Mouse (Mus musculus) spleen, postnatal 36 days (tissue): ENCODE data around the gene Eva1a.

Source experiments
- DNase-seq, 2 experiments: peaks; one replicate each; pipeline ENCODE4 v3.0.0; 2022; ENCODE audit warnings: low spot score in 2 of 2, mixed read lengths in 1 of 2

Gene Eva1a

DNA sequence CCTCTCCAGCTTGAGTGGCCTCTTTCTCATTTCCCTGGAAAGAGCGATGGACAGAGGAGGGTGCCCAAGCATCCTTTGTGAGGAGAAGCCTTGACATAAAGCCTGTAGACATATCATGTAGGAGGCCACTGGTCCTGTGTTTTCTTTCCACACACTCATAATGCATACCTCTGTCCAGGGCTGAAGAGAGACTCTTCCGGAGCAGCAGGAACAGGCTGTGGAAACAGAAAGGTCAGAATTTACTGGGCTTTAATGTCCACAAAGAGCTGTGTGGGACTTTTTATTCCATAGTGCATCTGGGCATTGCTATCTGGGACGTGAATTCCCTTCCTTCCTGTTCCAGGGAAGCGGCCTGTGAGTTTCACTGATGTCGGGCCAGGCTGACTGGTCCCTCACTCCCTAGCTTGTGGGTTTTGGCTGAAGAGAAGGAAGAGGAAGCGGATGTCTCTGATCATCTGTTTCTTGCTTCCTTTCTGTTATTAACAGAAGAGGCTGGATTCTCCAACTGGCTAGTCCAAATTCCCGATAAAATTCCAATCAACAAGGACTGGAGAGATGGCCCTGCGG, 25.8 kb downstream of the Eva1a start:
- no peak for DNase-seq

DNA sequence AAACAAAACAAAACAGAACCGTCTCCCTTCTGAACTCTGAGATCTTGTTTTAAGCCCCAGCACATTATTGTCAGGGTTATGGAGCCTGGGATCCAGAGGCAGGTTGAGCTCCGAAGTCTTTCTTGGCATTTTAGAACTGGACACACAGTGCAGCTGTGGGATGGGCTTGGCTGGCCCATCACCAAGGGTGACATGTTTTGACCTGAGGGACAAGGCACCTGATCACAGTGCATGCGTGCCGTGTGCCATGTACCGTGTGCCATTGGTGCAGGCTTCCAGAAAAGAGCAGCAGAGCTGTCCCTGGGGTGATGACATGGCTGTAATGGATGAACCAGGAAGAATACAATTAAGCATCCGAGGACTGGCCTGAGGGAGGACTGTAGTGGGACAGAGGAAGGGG, 29.6 kb downstream of the Eva1a start:
- DNase-seq: no peak

DNA sequence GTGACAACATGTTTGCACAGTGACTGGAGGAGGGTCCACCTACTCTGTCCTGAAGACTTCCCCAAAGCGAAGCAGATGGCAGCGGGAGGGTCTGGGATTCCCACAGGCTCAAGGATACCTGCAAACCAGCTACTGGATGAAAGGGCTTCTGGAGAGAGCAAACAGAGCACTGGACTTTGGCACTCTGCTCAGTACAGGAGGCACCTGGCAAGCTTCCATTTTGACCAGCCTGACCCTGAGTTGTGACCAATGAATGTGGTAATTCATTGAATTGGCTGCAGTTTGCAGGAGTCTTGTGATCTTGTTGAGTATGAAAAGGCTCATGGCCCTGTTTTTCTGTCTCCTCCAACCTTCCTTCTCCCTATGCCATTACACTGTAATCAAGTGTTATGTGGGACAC, 32.2 kb downstream of the Eva1a start:
- no peak for DNase-seq

DNA sequence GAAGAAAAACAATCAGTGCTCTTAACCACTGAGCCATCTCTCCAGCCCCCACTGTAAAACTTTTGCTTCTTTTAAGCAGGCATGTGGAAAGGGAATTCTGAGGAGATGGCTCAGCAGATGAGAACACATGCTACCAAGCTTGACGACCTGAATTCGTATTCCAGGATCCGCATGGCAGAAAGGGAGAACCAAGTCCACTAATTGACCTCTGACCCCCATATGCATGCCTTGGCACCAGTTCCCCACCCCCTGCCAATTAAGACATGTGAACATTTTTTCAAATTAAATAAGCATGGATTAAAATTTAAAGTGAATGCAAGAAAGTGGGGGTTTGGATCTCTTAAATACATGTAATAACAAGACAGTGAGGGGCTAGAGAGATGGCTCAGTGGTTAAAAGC, 32.7 kb downstream of the Eva1a start:
- no peak for DNase-seq

GRCm38 (mm10) chr6:82076364-82076763, 35.5 kb downstream of the Eva1a start:
- DNase-seq: no peak

DNA sequence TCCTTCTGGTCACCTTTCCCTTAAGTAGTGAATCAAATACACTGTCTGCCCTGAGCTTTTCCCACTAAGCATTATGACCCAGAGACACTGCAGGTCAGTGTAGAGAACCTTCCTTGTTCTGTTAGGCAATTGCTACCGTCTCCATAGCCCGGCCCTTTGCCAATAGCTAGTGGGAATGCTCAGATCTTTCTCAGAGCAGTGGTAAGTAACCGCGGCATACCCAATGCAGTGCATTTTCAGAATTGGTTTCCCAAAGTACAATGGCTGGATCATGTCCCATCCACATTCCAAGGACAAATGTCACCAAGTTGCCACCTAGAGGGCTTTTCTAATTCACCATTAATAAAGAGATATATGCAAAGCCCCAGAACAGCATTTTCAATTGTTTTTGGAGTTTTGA, 38.0 kb downstream of the Eva1a start:
- no peak for DNase-seq

DNA sequence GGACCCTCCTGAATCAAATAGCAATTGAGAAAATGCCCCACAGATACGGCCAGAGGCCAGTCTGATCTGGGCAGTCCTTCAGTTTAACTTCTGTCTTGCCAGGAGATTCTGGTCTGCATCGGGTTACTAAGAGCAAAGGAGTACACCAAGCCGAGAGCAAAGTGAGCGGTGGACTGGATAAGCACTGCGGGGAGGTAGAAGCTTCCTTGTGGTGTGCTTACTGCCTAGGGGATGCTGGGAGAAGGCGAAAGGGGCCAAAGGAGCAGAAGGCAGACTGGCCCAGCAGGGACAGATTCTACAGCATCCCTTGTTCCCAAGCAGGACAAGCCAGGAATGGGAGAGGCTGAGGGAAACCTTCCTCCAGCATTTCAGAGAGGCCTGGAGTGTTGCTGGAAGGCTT, 42.8 kb downstream of the Eva1a start:
- DNase-seq: no peak

- no peak for DNase-seq
These were observed 43.4 kb downstream of the Eva1a start for GRCm38 (mm10) chr6:82084235-82084634.

DNA sequence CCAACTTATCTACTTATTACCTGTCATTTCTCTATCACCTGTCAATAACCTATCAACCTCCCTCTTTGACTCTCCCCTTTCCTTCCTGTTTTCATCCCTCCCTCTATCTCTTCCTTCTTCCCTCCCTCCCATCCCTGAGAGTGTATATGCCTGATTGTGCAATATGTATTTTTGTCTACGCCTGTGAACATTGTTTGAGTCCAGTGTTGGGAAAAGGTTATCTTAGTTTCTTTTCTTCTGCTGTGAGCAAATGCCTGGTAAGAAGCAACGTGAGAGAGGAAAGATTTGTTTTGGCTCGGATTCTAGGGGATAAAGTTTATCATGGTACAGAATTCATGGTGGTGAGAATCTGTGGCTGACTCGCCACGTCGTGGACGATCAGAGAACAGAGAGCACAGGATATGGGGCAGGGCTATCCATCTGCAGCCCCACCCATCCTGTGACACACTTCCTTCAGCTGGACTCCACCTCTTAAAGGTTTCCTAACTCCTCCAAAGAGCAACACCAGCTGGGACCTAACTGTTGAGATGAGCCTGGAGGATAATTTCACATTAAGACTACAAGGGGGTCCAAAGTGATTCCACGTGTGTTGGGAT, 44.6 kb downstream of the Eva1a start:
- DNase-seq: no peak

DNA sequence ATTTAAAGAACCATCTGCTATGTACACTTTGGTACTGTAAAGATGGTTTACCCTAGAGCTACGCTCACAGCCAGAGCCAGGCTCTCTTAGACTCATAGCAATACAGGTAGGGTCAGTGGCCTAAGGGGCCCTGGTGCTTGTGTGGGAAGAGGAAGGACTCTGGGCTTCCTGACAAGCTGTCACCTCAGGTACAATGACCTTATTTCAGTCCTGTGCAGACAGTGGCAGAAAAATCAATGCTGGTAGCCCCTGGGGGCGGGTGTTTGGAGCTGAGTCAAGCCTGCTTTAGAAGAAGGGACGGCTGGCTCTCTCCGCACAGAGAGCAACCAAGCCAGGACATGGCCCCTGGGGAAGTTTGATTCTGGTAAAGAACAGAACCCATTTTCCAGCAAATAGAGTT, 47.3 kb downstream of the Eva1a start:
- DNase-seq: no peak

DNA sequence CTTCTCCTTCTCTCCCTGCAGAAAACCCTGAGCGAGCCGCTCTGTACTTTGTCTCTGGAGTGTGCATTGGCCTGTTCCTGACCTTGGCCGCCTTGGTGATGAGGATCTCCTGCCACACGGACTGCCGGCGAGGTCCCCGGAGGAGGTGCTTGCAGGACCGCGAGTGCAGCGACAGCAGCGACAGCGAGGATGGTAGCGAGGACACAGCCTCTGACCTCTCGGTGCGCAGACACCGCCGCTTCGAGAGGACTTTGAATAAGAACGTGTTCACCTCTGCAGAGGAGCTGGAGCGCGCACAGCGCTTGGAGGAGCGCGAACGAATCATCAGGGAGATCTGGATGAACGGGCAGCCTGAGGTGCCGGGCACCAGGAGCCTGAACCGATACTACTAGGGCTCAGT, 50.9 kb downstream of the Eva1a start:
- DNase-seq: no peak

DNA sequence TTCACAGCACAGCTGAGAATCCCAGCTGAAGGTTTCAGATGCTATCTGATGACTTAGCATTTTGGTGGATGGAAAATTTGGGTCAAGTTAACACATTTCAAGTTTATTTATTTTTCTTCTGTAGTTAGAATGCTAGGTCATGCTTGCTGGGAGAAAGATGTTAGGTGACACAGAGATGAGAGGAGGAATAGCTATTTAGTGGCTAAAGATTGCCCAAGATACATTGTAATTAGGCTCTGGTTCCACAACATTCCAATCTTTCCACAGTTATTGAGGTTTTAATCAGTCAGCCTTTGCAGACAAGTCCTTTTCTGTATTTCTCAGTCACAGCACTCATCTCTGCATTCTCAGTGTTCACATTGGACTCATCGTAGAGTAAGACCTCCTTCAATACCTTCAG, 56.9 kb downstream of the Eva1a start:
- no peak for DNase-seq

DNA sequence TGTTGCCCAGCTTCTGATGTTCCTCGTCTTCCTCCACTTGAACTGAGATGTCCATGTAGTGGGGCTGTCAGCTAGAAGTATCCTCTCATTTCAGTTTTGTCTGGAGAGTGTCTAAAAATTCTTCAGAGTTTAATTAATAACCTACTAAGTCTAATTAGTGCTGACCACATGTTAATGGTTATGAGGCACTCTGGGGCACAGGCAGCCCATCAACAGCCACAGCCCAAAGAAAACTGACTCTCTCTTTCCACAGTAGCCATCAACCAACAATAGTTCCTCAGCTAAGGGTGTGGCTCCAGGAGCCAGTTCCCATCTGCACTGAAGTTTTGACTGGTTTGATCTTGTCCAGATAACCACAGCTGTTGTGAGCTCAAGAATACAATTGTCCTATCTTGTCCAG, 57.6 kb downstream of the Eva1a start:
- no peak for DNase-seq

DNA sequence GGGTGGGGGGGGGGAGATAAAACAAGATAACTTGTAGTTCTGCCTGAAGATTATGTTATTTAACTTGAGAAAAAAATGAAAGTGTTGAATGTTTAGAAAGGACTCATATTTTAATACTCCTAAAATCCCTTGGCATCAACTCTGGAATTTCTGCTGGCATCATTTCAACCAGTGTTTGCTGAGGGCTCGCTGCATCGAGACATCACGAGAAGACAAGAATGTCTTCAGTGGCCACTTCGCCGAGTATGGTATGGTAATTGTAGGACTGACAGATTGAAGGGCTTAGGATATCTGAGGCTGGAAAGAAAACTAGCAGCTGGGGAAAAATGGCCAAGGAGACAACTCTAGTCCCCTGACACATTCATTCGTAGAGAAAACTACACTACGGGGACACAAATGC, 69.6 kb downstream of the Eva1a start:
- DNase-seq: no peak

DNA sequence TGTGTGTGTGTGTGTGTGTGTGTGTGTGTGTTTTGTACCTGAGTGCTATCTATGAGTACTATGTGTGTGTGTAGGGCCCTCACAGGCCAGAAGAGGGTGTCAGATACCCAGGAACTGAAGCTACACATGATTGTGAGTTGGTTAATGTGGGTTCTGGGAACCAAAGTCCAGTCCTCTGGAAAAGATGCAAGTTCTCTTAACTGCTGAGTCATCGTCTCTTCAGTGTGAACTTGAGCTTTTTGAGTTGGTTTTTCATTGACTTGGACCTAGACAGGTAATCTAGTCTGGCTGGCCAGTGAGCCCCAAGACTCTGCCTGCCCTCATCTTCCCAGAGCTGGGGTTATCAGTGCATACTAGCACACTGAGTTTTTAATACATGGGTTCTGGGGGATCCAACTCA, 70.3 kb downstream of the Eva1a start:
- no peak for DNase-seq

GRCm38 (mm10) chr6:82111540-82111939, 70.7 kb downstream of the Eva1a start:
- DNase-seq: no peak

GRCm38 (mm10) chr6:82112127-82113090, 71.6 kb downstream of the Eva1a start:
- no peak for DNase-seq

GRCm38 (mm10) chr6:82115335-82115965, 74.6 kb downstream of the Eva1a start:
- DNase-seq: no peak

DNA sequence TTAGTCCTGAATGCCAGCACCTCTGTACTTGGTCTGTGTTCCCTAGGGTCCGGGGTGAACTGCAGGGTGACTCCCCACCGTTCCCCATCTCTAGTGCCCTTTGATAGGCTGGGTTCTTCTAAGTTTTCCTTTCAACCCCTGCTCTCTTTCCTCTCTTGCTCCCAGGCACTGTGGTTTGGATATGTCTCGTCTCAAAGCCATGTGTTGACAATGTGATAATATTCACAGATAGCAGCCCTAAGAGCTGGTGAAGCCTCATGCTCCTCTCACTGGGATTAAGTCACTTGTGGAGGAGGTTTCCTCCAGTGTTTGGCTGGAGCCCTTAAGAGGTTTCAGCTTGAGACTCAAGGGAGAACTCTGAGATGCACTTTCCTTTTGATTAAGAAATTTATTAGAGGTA, 75.3 kb downstream of the Eva1a start:
- DNase-seq: no peak

DNA sequence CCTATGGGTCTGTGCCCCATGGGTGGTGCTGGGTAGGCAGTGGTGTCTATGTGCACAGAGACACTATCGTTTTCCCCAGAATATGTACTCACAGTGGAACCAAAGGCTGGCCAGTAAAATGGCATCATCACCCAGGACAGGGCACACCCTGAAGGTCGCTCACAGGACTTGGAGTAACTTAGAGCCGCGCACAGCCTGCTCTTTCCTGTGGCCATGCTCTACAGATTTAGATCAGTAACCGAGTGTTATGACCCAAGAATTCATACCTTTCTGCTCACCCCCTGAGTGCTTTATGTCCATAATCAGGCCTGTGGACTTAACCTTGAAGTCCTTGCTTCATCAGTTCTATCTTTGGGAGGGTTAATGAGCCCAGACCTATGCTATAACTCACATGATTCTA, 77.0 kb downstream of the Eva1a start:
- DNase-seq: no peak

GRCm38 (mm10) chr6:82119322-82120162, 78.7 kb downstream of the Eva1a start:
- no peak for DNase-seq

- DNase-seq: no peak
These were observed 84.3 kb downstream of the Eva1a start for GRCm38 (mm10) chr6:82125134-82125533.
